Mouse (Mus musculus) spleen, adult 2 months (tissue): ENCODE measurements at regions not wholly inside any gene's neighbourhood (a gene's known extent, or its start where the extent isn't known, plus 50 kb on each side); places are given as distances from the start of the nearest gene placed in this dataset.

ENCODE experiments used
- DNase-seq, 2 experiments: peaks; one replicate each; pipeline versions ENCODE4 v3.0.0 to v3.0.0-alpha.2; 2012 to 2021; ENCODE audit warnings: low spot score in 2 of 2, low read depth in 1 of 2
- H3K27ac ChIP-seq: fragments of 200-500 bp; 2 replicates; pipeline ENCODE4 v1.5.1; 2012; ENCODE audit warnings: low read length, inconsistent platforms; ENCODE audit not compliant: insufficient read depth
- H3K27me3 ChIP-seq: fragments of 200-500 bp; 2 replicates; pipeline ENCODE4 v1.6.1; 2012; ENCODE audit warnings: mild to moderate bottlenecking, moderate library complexity, low read length, inconsistent platforms; ENCODE audit not compliant: control insufficient read depth, insufficient read depth
- H3K36me3 ChIP-seq: fragments of 200-500 bp; 2 replicates; pipeline ENCODE4 v1.6.1; 2012; ENCODE audit warnings: mild to moderate bottlenecking, low read length, inconsistent platforms; ENCODE audit not compliant: control insufficient read depth, insufficient read depth
- H3K4me1 ChIP-seq: fragments of 200-500 bp; 2 replicates; pipeline ENCODE4 v1.6.1; 2011; ENCODE audit warnings: inconsistent platforms; ENCODE audit not compliant: control insufficient read depth, insufficient read depth, insufficient read length
- H3K4me3 ChIP-seq: fragments of 200-500 bp; 2 replicates; pipeline ENCODE4 v1.5.1; 2011; ENCODE audit warnings: mild to moderate bottlenecking, inconsistent platforms; ENCODE audit not compliant: insufficient read depth, insufficient read length; ENCODE audit errors: extremely low read depth
- CTCF ChIP-seq: fragments of 200-500 bp; IDR thresholded peaks from 2 replicates; pipeline ENCODE4 v1.5.1; 2011; ENCODE audit warnings: mild to moderate bottlenecking, inconsistent platforms; ENCODE audit not compliant: insufficient read depth, insufficient read length, insufficient replicate concordance; ENCODE audit errors: extremely low read depth
- POLR2A ChIP-seq: fragments of 200-500 bp; IDR thresholded peaks from 2 replicates; pipeline ENCODE4 v1.6.1; 2011; ENCODE audit warnings: low read depth, low read length, inconsistent platforms
- WGBS: fragments of 180-500 bp; shearing (Covaris S2); methylation state at CpG from one replicate; pipeline ENCODE4 v1.1.7; 2018; 5-methylcytosine and 5-hydroxymethylcytosine counted together

GRCm38 (mm10) chr7:136675041-136675440 is 219.4 kb upstream of the Mgmt start:
- H3K27me3 ChIP-seq = no peaks in the 10 kb centered on the region
- no peak overlapping the region for H3K27ac ChIP-seq
- H3K36me3 ChIP-seq = no peaks in the 10 kb centered on the region
- H3K4me1 ChIP-seq = no peaks in the 10 kb centered on the region
- H3K4me3 ChIP-seq = no peak overlapping the region
- no peak for DNase-seq
- WGBS = 63% methylated on average over 5 of the region's 5 CpGs
- TF ChIP-seq CTCF = no peak
- TF ChIP-seq POLR2A = no peak

- H3K4me3 ChIP-seq = no peak overlapping the region
- no peaks in the 10 kb centered on the region for H3K4me1 ChIP-seq
- DNase-seq = no peak
- 70% methylated on average over 6 of the region's 6 CpGs for WGBS
- no peak for TF ChIP-seq CTCF
- TF ChIP-seq POLR2A = no peak
- no peaks in the 10 kb centered on the region for H3K27me3 ChIP-seq
- H3K27ac ChIP-seq = no peak overlapping the region
- H3K36me3 ChIP-seq = no peaks in the 10 kb centered on the region
Measured at GRCm38 (mm10) chr7:136676104-136676503, 218.3 kb upstream of the Mgmt start.

- H3K4me3 ChIP-seq = no peak overlapping the region
- TF ChIP-seq POLR2A (no peak), CTCF (no peak)
- WGBS = 89% methylated on average over 17 of the region's 17 CpGs
- H3K27me3 ChIP-seq = no peaks in the 10 kb centered on the region
- H3K27ac ChIP-seq = no peak overlapping the region
- no peaks in the 10 kb centered on the region for H3K36me3 ChIP-seq
- no peak for DNase-seq
- no peaks in the 10 kb centered on the region for H3K4me1 ChIP-seq
Measured at GRCm38 (mm10) chr7:136676987-136677545, 217.3 kb upstream of the Mgmt start.

GRCm38 (mm10) chr7:136689579-136689978 is 204.8 kb upstream of the Mgmt start:
- Histone ChIP-seq H3K4me3 (no peak overlapping the region), H3K36me3 (no peaks in the 10 kb centered on the region), H3K27ac (no peak overlapping the region), H3K4me1 (no peaks in the 10 kb centered on the region), H3K27me3 (no peaks in the 10 kb centered on the region)
- WGBS = 10% methylated on average over 6 of the region's 6 CpGs
- no peak for DNase-seq
- TF ChIP-seq POLR2A (no peak), CTCF (no peak)

- no peak overlapping the region for H3K4me3 ChIP-seq
- no peaks in the 10 kb centered on the region for H3K4me1 ChIP-seq
- WGBS = 93% methylated on average over 1 of the region's 1 CpGs
- H3K27me3 ChIP-seq = no peaks in the 10 kb centered on the region
- no peak overlapping the region for H3K27ac ChIP-seq
- DNase-seq = no peak
- H3K36me3 ChIP-seq = no peaks in the 10 kb centered on the region
- TF ChIP-seq CTCF = no peak
- TF ChIP-seq POLR2A = no peak
Measured at GRCm38 (mm10) chr7:136706246-136706645, 188.2 kb upstream of the Mgmt start.

DNA sequence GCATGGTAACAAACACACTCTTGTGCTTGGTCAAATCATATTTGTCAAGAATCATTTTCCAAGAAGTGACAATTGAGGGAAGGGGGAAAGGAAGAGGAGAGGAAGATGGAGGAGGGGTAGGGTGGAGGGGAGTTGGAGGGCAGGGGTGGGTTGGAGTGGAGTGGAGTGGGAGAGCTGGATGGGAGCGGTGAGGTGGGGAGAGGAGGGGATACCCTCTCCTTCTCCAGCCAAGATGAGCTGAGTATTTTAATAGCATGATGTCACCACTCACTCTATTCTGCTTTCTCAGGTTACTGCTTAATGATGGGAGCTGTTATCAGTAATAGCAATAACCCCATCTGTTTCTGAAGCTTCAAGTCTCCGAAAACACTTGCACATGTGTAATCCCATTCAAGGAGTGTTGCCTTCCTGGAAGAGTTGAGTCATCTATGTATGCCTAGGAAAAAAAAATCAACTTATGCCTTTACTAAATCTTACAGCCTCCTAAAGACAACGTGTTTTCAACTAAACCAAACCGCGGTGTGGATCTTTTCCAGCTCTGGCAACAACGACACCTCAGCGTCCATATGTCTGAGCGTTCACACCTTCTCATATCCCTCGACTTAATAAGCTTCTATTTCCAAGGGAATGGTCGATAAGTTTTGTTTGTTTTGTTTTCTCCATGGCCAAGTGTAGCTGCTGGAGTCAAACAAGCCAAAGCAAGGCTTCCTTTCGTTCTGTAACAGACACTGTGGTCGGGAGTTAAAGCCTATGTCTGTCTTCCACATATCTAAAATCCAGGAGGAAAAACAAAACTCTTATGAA is 187.0 kb upstream of the Mgmt start:
- 79% methylated on average over 12 of the region's 12 CpGs for WGBS
- Histone ChIP-seq H3K4me3 (no peak overlapping the region), H3K4me1 (no peaks in the 10 kb centered on the region), H3K27me3 (no peaks in the 10 kb centered on the region), H3K36me3 (no peaks in the 10 kb centered on the region), H3K27ac (no peak overlapping the region)
- no peak for DNase-seq
- no peak for TF ChIP-seq CTCF
- TF ChIP-seq POLR2A = no peak

- no peak overlapping the region for H3K27ac ChIP-seq
- 69% methylated on average over 5 of the region's 5 CpGs for WGBS
- DNase-seq = no peak
- no peaks in the 10 kb centered on the region for H3K36me3 ChIP-seq
- H3K4me3 ChIP-seq = no peak overlapping the region
- no peaks in the 10 kb centered on the region for H3K4me1 ChIP-seq
- no peaks in the 10 kb centered on the region for H3K27me3 ChIP-seq
- no peak for TF ChIP-seq CTCF
- no peak for TF ChIP-seq POLR2A
Measured at GRCm38 (mm10) chr7:136708004-136708435, 186.4 kb upstream of the Mgmt start.
